Mouse (Mus musculus) gastrocnemius, adult 18-20 months (tissue): ENCODE data around the gene Ddx42. TPM values are rescaled to one million over a fixed set of nuclear protein-coding genes. Genes with fewer than 3 reads are reported as not detected.
A peak's percentile ranks its signal among the peaks of the same experiment; 100 is the strongest.
"Not testable (repeated sequence)": the region's sequence is repeated elsewhere in the genome, so short reads cannot be mapped to it uniquely, and the experiment has no call there.

Experiments used
- DNase-seq: peaks from one replicate; pipeline ENCODE4 v3.0.0; 2021; ENCODE audit warnings: low spot score
- long read RNA-seq, 2 experiments: library from polyadenylated mRNA; stranded (forward); transcript quantifications; one replicate each; pipeline ENCODE4 v2.0.0; 2021
- total RNA-seq, 2 experiments: library from RNA; stranded (reverse); gene quantifications; 2 replicates each; pipeline ENCODE4 v1.2.3; 2021

The Ddx42 gene
- total RNA-seq = 10 to 100 TPM; 25.8 to 26.2 TPM
- long read RNA-seq, experiment 1, full-length matches to known transcripts = 33 of 40 reads
- long read RNA-seq, experiment 1, partial matches to known transcripts = 5 of 40 reads
- long read RNA-seq, experiment 1, other reads (novel, unspliced or antisense) = 2 of 40 reads
- long read RNA-seq, experiment 2, full-length matches to known transcripts = 22 of 32 reads
- long read RNA-seq, experiment 2, partial matches to known transcripts = 4 of 32 reads
- long read RNA-seq, experiment 2, other reads (novel, unspliced or antisense) = 6 of 32 reads

- DNase-seq = peak; percentile 90
Measured at GRCm38 (mm10) chr11:106216730-106217490, at the start of gene Ddx42. Gene Ddx42 (plus strand): TSS chr11:106216926.

- DNase-seq = no peak
Measured at GRCm38 (mm10) chr11:106167435-106167834, 49.3 kb upstream of the Ddx42 start.

GRCm38 (mm10) chr11:106170807-106171206, 45.9 kb upstream of the Ddx42 start:
- no peak for DNase-seq

- DNase-seq = no peak
Measured at GRCm38 (mm10) chr11:106173228-106173627, 43.5 kb upstream of the Ddx42 start.

- peak; percentile 75 for DNase-seq
Measured at GRCm38 (mm10) chr11:106174372-106174771, 42.4 kb upstream of the Ddx42 start.

- DNase-seq = peak; percentile 82
Measured at GRCm38 (mm10) chr11:106175081-106175480, 41.6 kb upstream of the Ddx42 start.

GRCm38 (mm10) chr11:106176372-106176771, 40.4 kb upstream of the Ddx42 start:
- no peak for DNase-seq

- DNase-seq = no peak
Measured at GRCm38 (mm10) chr11:106178036-106178782, 38.5 kb upstream of the Ddx42 start.

GRCm38 (mm10) chr11:106179711-106180448, 36.8 kb upstream of the Ddx42 start:
- no peak for DNase-seq

GRCm38 (mm10) chr11:106180449-106180801, 36.3 kb upstream of the Ddx42 start:
- DNase-seq = no peak

- no peak for DNase-seq
Measured at GRCm38 (mm10) chr11:106187326-106187725, 29.4 kb upstream of the Ddx42 start.

GRCm38 (mm10) chr11:106191716-106192115, 25.0 kb upstream of the Ddx42 start:
- DNase-seq = no peak

- DNase-seq = no peak
Measured at GRCm38 (mm10) chr11:106192241-106192640, 24.5 kb upstream of the Ddx42 start.

GRCm38 (mm10) chr11:106192657-106193370, 23.9 kb upstream of the Ddx42 start:
- no peak for DNase-seq

GRCm38 (mm10) chr11:106193371-106194154, 23.2 kb upstream of the Ddx42 start:
- DNase-seq = peak; percentile 97

GRCm38 (mm10) chr11:106194155-106194541, 22.6 kb upstream of the Ddx42 start:
- DNase-seq = no peak

- DNase-seq = no peak
Measured at GRCm38 (mm10) chr11:106194891-106195290, 21.8 kb upstream of the Ddx42 start.

GRCm38 (mm10) chr11:106195341-106195740, 21.4 kb upstream of the Ddx42 start:
- DNase-seq = no peak

GRCm38 (mm10) chr11:106198277-106198676, 18.4 kb upstream of the Ddx42 start:
- no peak for DNase-seq

GRCm38 (mm10) chr11:106199997-106200396, 16.7 kb upstream of the Ddx42 start:
- not testable (repeated sequence) for DNase-seq
